ENCODE assay signal across 9 mouse cellular contexts in genomic region chr10:59266097-59266496, GRCm38 (mm10). TPM values are rescaled to one million over a fixed set of nuclear protein-coding genes. Genes with fewer than 3 reads are reported as not detected.
DNase-seq lines count a peak whose midpoint lies in the region; TF ChIP-seq lines count a peak whose summit lies in the region.
"Had no signal": no experiment of that assay in that cellular context is flagged by ENCODE, and none has a peak within 500 bp of the region (broad histone marks: within the 10 kb centered on the region; RNA-seq: fewer than 3 reads in every experiment).

No protein-coding gene starts in this region.

- TF ChIP-seq POLR2A in lung, adult 2 months (IDR thresholded peaks at IDR 0.05; ENCODE audit: borderline replicate concordance, extremely low read depth, low read depth, low read length): no peak

- 39% methylated on average over 1 of the region's 1 CpGs for WGBS in lung, adult 2 months

- intact Hi-C loops in gastrocnemius, adult 2 months (cut with DNase I): no loop called here
- intact Hi-C loops in gastrocnemius, postnatal 36 days (cut with DNase I): no loop called here

- no peak overlapping the region for H3K27ac ChIP-seq in gastrocnemius, adult 2 months
- H3K27ac ChIP-seq: limb, embryonic 15.5 days had no signal

- no peak overlapping the region for H3K4me3 ChIP-seq in gastrocnemius, adult 2 months
- no peak overlapping the region for H3K4me3 ChIP-seq in lung, adult 2 months (replicated peaks; ENCODE audit: extremely low read depth, low read depth, low read length)
- H3K4me3 ChIP-seq: limb, embryonic 15.5 days had no signal

- H3K4me1 ChIP-seq in lung, adult 2 months (ENCODE audit: control insufficient read depth, insufficient read depth, low read length): peaks cover 17% of the 10 kb centered on the region

- no peak for TF ChIP-seq CTCF in gastrocnemius, adult 2 months (IDR thresholded peaks at IDR 0.05)
- no peak for TF ChIP-seq CTCF in lung, adult 2 months (IDR thresholded peaks at IDR 0.05; ENCODE audit: insufficient read depth, low read length)

- peak; percentile 49 for DNase-seq in gastrocnemius, adult 2 months
- no peak for DNase-seq in gastrocnemius, postnatal 36 days
- DNase-seq in 416B (ENCODE audit: low read depth): peak; percentile 18
- DNase-seq in heart, adult 9 months (ENCODE audit: low spot score in 2 of 2): peak; percentile 29 to 30
- peak; percentile 62 for DNase-seq in lung, adult 2 months
- no peak for DNase-seq in frontal cortex, adult 2 months (ENCODE audit: extremely low spot score in 1 of 2, low spot score in 1 of 2)
- DNase-seq in frontal cortex, postnatal 25 days (ENCODE audit: low spot score in 2 of 2): no peak
- DNase-seq in retina, postnatal 1 day: no peak

RNA-seq across cellular contexts. Expression of gene Sowahc, which starts 44.3 kb away (rescaled TPM):
- total RNA-seq in gastrocnemius, adult 2 months (2021): under 1 TPM; 0.75 to 0.77 TPM
- total RNA-seq in gastrocnemius, postnatal 36 days (2021): 1 to 10 TPM in 1 of 2 experiments, under 1 TPM in 1; 0.64 to 1.0 TPM
- 9.3 TPM in 2 replicates for polyA plus RNA-seq in lung, adult 2 months (2012; rRNA removed)
- polyA plus RNA-seq in frontal cortex, adult 2 months (2012; rRNA removed): 4.9 and 5.6 TPM in 2 replicates

RNA-seq across cellular contexts. Expression of gene Sept10, which starts 44.5 kb away (rescaled TPM):
- total RNA-seq in gastrocnemius, adult 2 months (2021): 1 to 10 TPM; 6.0 to 7.6 TPM
- total RNA-seq in gastrocnemius, postnatal 36 days (2021): 1 to 10 TPM; 6.1 to 7.2 TPM
- 7.0 and 9.2 TPM in 2 replicates for polyA plus RNA-seq in lung, adult 2 months (2012; rRNA removed)
- 7.8 and 9.6 TPM in 2 replicates for polyA plus RNA-seq in frontal cortex, adult 2 months (2012; rRNA removed)

RNA-seq across cellular contexts. Expression of gene P4ha1, which starts 57.0 kb away (rescaled TPM):
- 10 to 100 TPM; 32.5 to 49.8 TPM for total RNA-seq in gastrocnemius, adult 2 months (2021)
- 10 to 100 TPM; 21.9 to 31.7 TPM for total RNA-seq in gastrocnemius, postnatal 36 days (2021)
- polyA plus RNA-seq in lung, adult 2 months (2012; rRNA removed): 17.4 and 21.9 TPM in 2 replicates
- polyA plus RNA-seq in frontal cortex, adult 2 months (2012; rRNA removed): 27.4 and 29.2 TPM in 2 replicates

Comparison
In these comparisons a context has a peak if more than half of its experiments do, and no peak if none do; other contexts are left out.
1. DNase-seq: peak in gastrocnemius, adult 2 months (single experiment), 416B (single experiment), heart, adult 9 months (2 of 2) and lung, adult 2 months (single experiment); none in gastrocnemius, postnatal 36 days (0 of 2), frontal cortex, adult 2 months (0 of 2), frontal cortex, postnatal 25 days (0 of 2) and retina, postnatal 1 day (single experiment).